Mouse (Mus musculus): Measurements from ENCODE around the gene Hip1.

- TF ChIP-seq EP300 (IDR thresholded peaks at IDR 0.05; ENCODE audit: low read depth) (no peak), CTCF (IDR thresholded peaks at IDR 0.05; ENCODE audit: low read depth) (no peak)
Measured at GRCm38 (mm10) chr5:135576055-135576454, 31.1 kb upstream of the Hip1 start.
